Mouse (Mus musculus): ENCODE data around the gene Sik2. TPM values are rescaled to one million over a fixed set of nuclear protein-coding genes. Genes with fewer than 3 reads are reported as not detected.

The Sik2 gene
- polyA plus RNA-seq, 1 experiment, result 14.9 TPM

GRCm38 (mm10) chr9:50868182-50868581, 140.7 kb downstream of the Sik2 start:
- Histone ChIP-seq H3K27me3 (ENCODE audit: control insufficient read depth, insufficient read depth, low read length, poor library complexity, severe bottlenecking) (no peaks in the 10 kb centered on the region), H3K4me3 (ENCODE audit: low read depth, low read length) (no peak overlapping the region), H3K9me3 (replicated peaks; ENCODE audit: control insufficient read depth, insufficient read depth, low read length, poor library complexity, severe bottlenecking) (no peaks in the 10 kb centered on the region), H3K4me1 (ENCODE audit: control insufficient read depth, insufficient read depth, low read length) (no peaks in the 10 kb centered on the region), H3K9ac (ENCODE audit: low read depth, poor library complexity, severe bottlenecking) (no peak overlapping the region), H3K27ac (ENCODE audit: insufficient read depth, low read length) (no peak overlapping the region), H3K36me3 (ENCODE audit: control insufficient read depth, insufficient read depth, low read length, poor library complexity, severe bottlenecking) (peaks cover 62% of the 10 kb centered on the region)
- TF ChIP-seq POLR2A (IDR thresholded peaks at IDR 0.05; ENCODE audit: insufficient read depth, low read length) (no peak), EP300 (IDR thresholded peaks at IDR 0.05; ENCODE audit: insufficient read depth, low read depth, low read length) (no peak), CTCF (IDR thresholded peaks at IDR 0.05; ENCODE audit: low read depth, low read length) (no peak)

- Histone ChIP-seq H3K4me3 (ENCODE audit: low read depth, low read length) (no peak overlapping the region), H3K4me1 (ENCODE audit: control insufficient read depth, insufficient read depth, low read length) (no peaks in the 10 kb centered on the region), H3K9me3 (replicated peaks; ENCODE audit: control insufficient read depth, insufficient read depth, low read length, poor library complexity, severe bottlenecking) (no peaks in the 10 kb centered on the region), H3K27me3 (ENCODE audit: control insufficient read depth, insufficient read depth, low read length, poor library complexity, severe bottlenecking) (no peaks in the 10 kb centered on the region), H3K36me3 (ENCODE audit: control insufficient read depth, insufficient read depth, low read length, poor library complexity, severe bottlenecking) (peaks cover 66% of the 10 kb centered on the region), H3K27ac (ENCODE audit: insufficient read depth, low read length) (no peak overlapping the region), H3K9ac (ENCODE audit: low read depth, poor library complexity, severe bottlenecking) (no peak overlapping the region)
- TF ChIP-seq CTCF (IDR thresholded peaks at IDR 0.05; ENCODE audit: low read depth, low read length) (no peak), EP300 (IDR thresholded peaks at IDR 0.05; ENCODE audit: insufficient read depth, low read depth, low read length) (no peak), POLR2A (IDR thresholded peaks at IDR 0.05; ENCODE audit: insufficient read depth, low read length) (no peak)
These were observed 141.9 kb downstream of the Sik2 start for GRCm38 (mm10) chr9:50867015-50867414.

- H3K27ac ChIP-seq (ENCODE audit: insufficient read depth, low read length), result no peak overlapping the region
- H3K36me3 ChIP-seq (ENCODE audit: control insufficient read depth, insufficient read depth, low read length, poor library complexity, severe bottlenecking), result peaks cover 73% of the 10 kb centered on the region
- no peak overlapping the region for H3K4me3 ChIP-seq (ENCODE audit: low read depth, low read length)
- no peaks in the 10 kb centered on the region for H3K4me1 ChIP-seq (ENCODE audit: control insufficient read depth, insufficient read depth, low read length)
- no peaks in the 10 kb centered on the region for H3K27me3 ChIP-seq (ENCODE audit: control insufficient read depth, insufficient read depth, low read length, poor library complexity, severe bottlenecking)
- H3K9me3 ChIP-seq (replicated peaks; ENCODE audit: control insufficient read depth, insufficient read depth, low read length, poor library complexity, severe bottlenecking), result no peaks in the 10 kb centered on the region
- no peak overlapping the region for H3K9ac ChIP-seq (ENCODE audit: low read depth, poor library complexity, severe bottlenecking)
- TF ChIP-seq EP300 (IDR thresholded peaks at IDR 0.05; ENCODE audit: insufficient read depth, low read depth, low read length) (no peak), POLR2A (IDR thresholded peaks at IDR 0.05; ENCODE audit: insufficient read depth, low read length) (no peak), CTCF (IDR thresholded peaks at IDR 0.05; ENCODE audit: low read depth, low read length) (no peak)
These were observed 143.1 kb downstream of the Sik2 start for GRCm38 (mm10) chr9:50865803-50866202.

GRCm38 (mm10) chr9:50864877-50865276, 144.0 kb downstream of the Sik2 start:
- Histone ChIP-seq H3K4me3 (ENCODE audit: low read depth, low read length) (no peak overlapping the region), H3K4me1 (ENCODE audit: control insufficient read depth, insufficient read depth, low read length) (no peaks in the 10 kb centered on the region), H3K36me3 (ENCODE audit: control insufficient read depth, insufficient read depth, low read length, poor library complexity, severe bottlenecking) (peaks cover 75% of the 10 kb centered on the region), H3K27ac (ENCODE audit: insufficient read depth, low read length) (no peak overlapping the region), H3K9ac (ENCODE audit: low read depth, poor library complexity, severe bottlenecking) (no peak overlapping the region), H3K9me3 (replicated peaks; ENCODE audit: control insufficient read depth, insufficient read depth, low read length, poor library complexity, severe bottlenecking) (no peaks in the 10 kb centered on the region), H3K27me3 (ENCODE audit: control insufficient read depth, insufficient read depth, low read length, poor library complexity, severe bottlenecking) (no peaks in the 10 kb centered on the region)
- TF ChIP-seq POLR2A (IDR thresholded peaks at IDR 0.05; ENCODE audit: insufficient read depth, low read length) (no peak), EP300 (IDR thresholded peaks at IDR 0.05; ENCODE audit: insufficient read depth, low read depth, low read length) (no peak), CTCF (IDR thresholded peaks at IDR 0.05; ENCODE audit: low read depth, low read length) (no peak)

- Histone ChIP-seq H3K9me3 (replicated peaks; ENCODE audit: control insufficient read depth, insufficient read depth, low read length, poor library complexity, severe bottlenecking) (no peaks in the 10 kb centered on the region), H3K4me3 (ENCODE audit: low read depth, low read length) (no peak overlapping the region), H3K36me3 (ENCODE audit: control insufficient read depth, insufficient read depth, low read length, poor library complexity, severe bottlenecking) (peaks cover 77% of the 10 kb centered on the region), H3K9ac (ENCODE audit: low read depth, poor library complexity, severe bottlenecking) (no peak overlapping the region), H3K27ac (ENCODE audit: insufficient read depth, low read length) (no peak overlapping the region), H3K4me1 (ENCODE audit: control insufficient read depth, insufficient read depth, low read length) (no peaks in the 10 kb centered on the region), H3K27me3 (ENCODE audit: control insufficient read depth, insufficient read depth, low read length, poor library complexity, severe bottlenecking) (no peaks in the 10 kb centered on the region)
- TF ChIP-seq CTCF (IDR thresholded peaks at IDR 0.05; ENCODE audit: low read depth, low read length), result no peak
- no peak for TF ChIP-seq EP300 (IDR thresholded peaks at IDR 0.05; ENCODE audit: insufficient read depth, low read depth, low read length)
These were observed 145.0 kb downstream of the Sik2 start for GRCm38 (mm10) chr9:50863824-50864223.

GRCm38 (mm10) chr9:50861119-50861839, 147.6 kb downstream of the Sik2 start:
- Histone ChIP-seq H3K36me3 (ENCODE audit: control insufficient read depth, insufficient read depth, low read length, poor library complexity, severe bottlenecking) (peaks cover 56% of the 10 kb centered on the region), H3K27me3 (ENCODE audit: control insufficient read depth, insufficient read depth, low read length, poor library complexity, severe bottlenecking) (no peaks in the 10 kb centered on the region), H3K4me1 (ENCODE audit: control insufficient read depth, insufficient read depth, low read length) (no peaks in the 10 kb centered on the region), H3K9me3 (replicated peaks; ENCODE audit: control insufficient read depth, insufficient read depth, low read length, poor library complexity, severe bottlenecking) (no peaks in the 10 kb centered on the region), H3K9ac (ENCODE audit: low read depth, poor library complexity, severe bottlenecking) (no peak overlapping the region), H3K4me3 (ENCODE audit: low read depth, low read length) (no peak overlapping the region), H3K27ac (ENCODE audit: insufficient read depth, low read length) (no peak overlapping the region)
- TF ChIP-seq POLR2A (IDR thresholded peaks at IDR 0.05; ENCODE audit: insufficient read depth, low read length) (no peak), CTCF (IDR thresholded peaks at IDR 0.05; ENCODE audit: low read depth, low read length) (no peak), EP300 (IDR thresholded peaks at IDR 0.05; ENCODE audit: insufficient read depth, low read depth, low read length) (no peak)

All from ES-Bruce4 (cell line).